ENCODE assay signal across 16 mouse cellular contexts in the genomic region with DNA sequence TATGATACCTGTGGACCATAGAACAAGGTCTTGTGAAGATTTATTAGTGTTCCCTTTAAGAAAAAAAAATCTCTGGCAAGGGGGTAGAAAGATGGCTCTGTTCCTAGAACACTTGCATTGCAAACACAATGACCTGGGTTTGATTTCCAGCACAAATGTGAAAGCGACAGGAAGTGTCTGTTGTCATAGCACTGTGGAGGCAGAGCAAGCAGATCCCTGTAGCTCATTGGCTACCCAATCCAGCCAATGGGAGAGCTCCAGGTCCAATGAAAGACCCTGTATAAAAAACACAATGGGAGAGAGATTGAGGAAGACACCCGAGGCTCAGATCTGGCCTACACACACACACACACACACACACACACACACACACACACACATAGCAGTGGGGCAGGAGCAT. TPM values are rescaled to one million over a fixed set of nuclear protein-coding genes. Genes with fewer than 3 reads are reported as not detected.
A peak's percentile ranks its signal among the peaks of the same experiment; 100 is the strongest.
DNase-seq lines count a peak whose midpoint lies in the region; ATAC-seq and TF ChIP-seq lines count a peak whose summit lies in the region.
"Had no signal": no experiment of that assay in that cellular context is flagged by ENCODE, and none has a peak within 500 bp of the region (broad histone marks: within the 10 kb centered on the region; RNA-seq: fewer than 3 reads in every experiment).

No protein-coding gene starts in this region.

- no peaks in the 10 kb centered on the region for H3K4me1 ChIP-seq in forebrain, embryonic 14.5 days (ENCODE audit: control insufficient read depth, insufficient read depth, low read length)
- no peaks in the 10 kb centered on the region for H3K4me1 ChIP-seq in hindbrain, postnatal 0 days (ENCODE audit: insufficient read depth, low read length)
- H3K4me1 ChIP-seq in neural tube, embryonic 14.5 days (ENCODE audit: control insufficient read depth, insufficient read depth, low read length): no peaks in the 10 kb centered on the region

- no peak overlapping the region for H3K9ac ChIP-seq in forebrain, embryonic 14.5 days (ENCODE audit: low read length)
- H3K9ac ChIP-seq in hindbrain, postnatal 0 days (replicated peaks; ENCODE audit: low read length): no peak overlapping the region
- no peak overlapping the region for H3K9ac ChIP-seq in neural tube, embryonic 14.5 days (replicated peaks; ENCODE audit: low read depth, low read length)
- H3K9ac ChIP-seq: liver, embryonic 14.5 days had no signal

- WGBS in forebrain, embryonic 14.5 days: 22% methylated on average over 2 of the region's 2 CpGs
- 11% methylated on average over 2 of the region's 2 CpGs for whole genome bisulfite sequencing in hindbrain, postnatal 0 days
- 19% methylated on average over 2 of the region's 2 CpGs for WGBS in neural tube, embryonic 14.5 days

- H3K36me3 ChIP-seq in forebrain, embryonic 14.5 days (ENCODE audit: control insufficient read depth, insufficient read depth, low read length): no peaks in the 10 kb centered on the region
- H3K36me3 ChIP-seq in hindbrain, postnatal 0 days (ENCODE audit: insufficient read depth, low read length): no peaks in the 10 kb centered on the region
- no peaks in the 10 kb centered on the region for H3K36me3 ChIP-seq in neural tube, embryonic 14.5 days (ENCODE audit: control insufficient read depth, insufficient read depth, low read length)

- ATAC-seq in forebrain, embryonic 14.5 days: peak; percentile 73; the same call in 1 of the 2 replicates
- peak; percentile 92 for ATAC-seq in hindbrain, postnatal 0 days
- peak; percentile 85; the same call in 1 of the 2 replicates for ATAC-seq in neural tube, embryonic 14.5 days (ENCODE audit: low read depth)

- H3K4me2 ChIP-seq in forebrain, embryonic 14.5 days (ENCODE audit: low read length): no peak overlapping the region
- H3K4me2 ChIP-seq in hindbrain, postnatal 0 days (ENCODE audit: low read depth, low read length): no peak overlapping the region
- H3K4me2 ChIP-seq in neural tube, embryonic 14.5 days (ENCODE audit: low read depth, low read length): no peak overlapping the region

- no peak overlapping the region for H3K27ac ChIP-seq in forebrain, embryonic 14.5 days (ENCODE audit: low read depth, low read length)
- H3K27ac ChIP-seq in hindbrain, postnatal 0 days: no peak overlapping the region
- no peak overlapping the region for H3K27ac ChIP-seq in neural tube, embryonic 14.5 days (ENCODE audit: low read depth, low read length)
- H3K27ac ChIP-seq: heart, adult 2 months; liver, embryonic 14.5 days had no signal

- H3K4me3 ChIP-seq in forebrain, embryonic 14.5 days (ENCODE audit: low read depth, low read length): no peak overlapping the region
- no peak overlapping the region for H3K4me3 ChIP-seq in hindbrain, postnatal 0 days (ENCODE audit: low read length)
- no peak overlapping the region for H3K4me3 ChIP-seq in neural tube, embryonic 14.5 days (ENCODE audit: low read depth, low read length)
- H3K4me3 ChIP-seq: heart, adult 2 months had no signal

- no peak for TF ChIP-seq CTCF in hindbrain, postnatal 0 days (IDR thresholded peaks at IDR 0.05; ENCODE audit: low read depth)

- H3K9me3 ChIP-seq in forebrain, embryonic 14.5 days (replicated peaks; ENCODE audit: control insufficient read depth, low read length): no peaks in the 10 kb centered on the region
- H3K9me3 ChIP-seq in hindbrain, postnatal 0 days (ENCODE audit: low read length): no peaks in the 10 kb centered on the region
- no peaks in the 10 kb centered on the region for H3K9me3 ChIP-seq in neural tube, embryonic 14.5 days (ENCODE audit: control insufficient read depth, low read length)

- no peaks in the 10 kb centered on the region for H3K27me3 ChIP-seq in forebrain, embryonic 14.5 days (replicated peaks; ENCODE audit: control insufficient read depth, insufficient read depth, low read length)
- H3K27me3 ChIP-seq in hindbrain, postnatal 0 days (ENCODE audit: insufficient read depth, low read length): no peaks in the 10 kb centered on the region
- H3K27me3 ChIP-seq in neural tube, embryonic 14.5 days (ENCODE audit: control insufficient read depth, insufficient read depth, low read length): no peaks in the 10 kb centered on the region

- peak; percentile 54 for DNase-seq in retina, postnatal 1 day
- DNase-seq in retina, embryonic 14.5 days (ENCODE audit: low spot score): no peak
- DNase-seq in forebrain, embryonic 14.5 days (ENCODE audit: low spot score): peak; percentile 64
- peak; percentile 73 for DNase-seq in hindbrain, postnatal 0 days (ENCODE audit: low spot score)
- DNase-seq in layer of hippocampus, postnatal 25 days (ENCODE audit: extremely low spot score in 1 of 2, low spot score in 1 of 2): no peak
- DNase-seq in kidney, postnatal 25 days: no peak
- DNase-seq in adrenal gland, postnatal 14 days: no peak
- DNase-seq: cerebellum, adult 8-10 months; heart, adult 2 months; kidney, postnatal 10 days; thymus, adult 18-20 months had no signal

RNA-seq across cellular contexts. Expression of a gene that starts 4.1 kb away (rescaled TPM):
- polyA plus RNA-seq in forebrain, embryonic 14.5 days (2014; fragmentation: Nextera tagmentation; extraction: Ambion mirVana): not detected in 2 replicates
- 0.07 and 0.21 TPM in 2 replicates for total RNA-seq in hindbrain, postnatal 0 days (2014; rRNA removed)
- 0.11 TPM in 1 of 2 replicates, not detected in the other for polyA plus RNA-seq in hindbrain, postnatal 0 days (2015; fragmentation: Nextera tagmentation; extraction: Ambion mirVana)
- polyA plus RNA-seq in neural tube, embryonic 14.5 days (2014; fragmentation: Nextera tagmentation; extraction: Ambion mirVana): 0.09 TPM in 1 of 2 replicates, not detected in the other
- not detected for total RNA-seq in layer of hippocampus, postnatal 25 days (2021)
- 16.9 and 281 TPM in 2 replicates for total RNA-seq in adrenal gland, postnatal 14 days (2021)
- total RNA-seq: heart, adult 2 months; heart, postnatal 25 days; megakaryocyte-erythroid progenitor cell, adult 5-6 weeks had no signal
- polyA plus RNA-seq: embryonic facial prominence, embryonic 14.5 days had no signal

Comparison
In these comparisons a context has a peak if more than half of its experiments do, and no peak if none do; other contexts are left out.
1. DNase-seq: peak in retina, postnatal 1 day (single experiment), forebrain, embryonic 14.5 days (single experiment) and hindbrain, postnatal 0 days (single experiment); none in retina, embryonic 14.5 days (single experiment), layer of hippocampus, postnatal 25 days (0 of 2), kidney, postnatal 25 days (0 of 2) and adrenal gland, postnatal 14 days (single experiment).
2. RNA of a gene that starts 4.1 kb away (total RNA-seq): 16.9 to 281 TPM in adrenal gland, postnatal 14 days; 0.07 to 0.21 TPM in hindbrain, postnatal 0 days and not detected in layer of hippocampus, postnatal 25 days; every median in the first group is over 10 times any median in the second.
3. Peak in every context shown above with its lines, with median percentiles within 50 percentile points of each other: ATAC-seq.